Mouse (Mus musculus): Measurements from ENCODE around the gene Pls1.

DNA sequence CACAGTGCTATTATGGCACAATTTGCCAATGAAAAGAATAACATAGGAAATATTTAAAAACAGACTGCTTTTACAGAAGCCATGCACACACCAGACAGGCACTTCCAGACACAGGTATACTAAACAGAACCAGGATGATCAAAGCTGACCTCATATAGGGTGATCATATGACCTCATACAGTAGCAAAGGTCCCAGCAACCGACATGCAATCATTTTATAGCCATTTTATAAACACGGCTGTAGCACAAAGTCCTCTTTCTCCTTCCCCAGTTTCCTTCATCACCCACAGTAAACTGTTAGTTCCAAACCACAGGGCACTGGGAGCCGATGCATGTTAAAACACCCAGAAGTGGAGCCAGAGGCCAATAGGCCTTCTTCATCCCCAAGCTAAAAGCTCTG is 5.7 kb downstream of the Pls1 start:
- TF ChIP-seq EP300 (IDR thresholded peaks at IDR 0.05; ENCODE audit: low read depth), result no peak
- no peak for TF ChIP-seq CTCF (IDR thresholded peaks at IDR 0.05; ENCODE audit: low read depth)
